Mouse (Mus musculus): ENCODE measurements around the gene Hsd17b11. TPM values are rescaled to one million over a fixed set of nuclear protein-coding genes. Genes with fewer than 3 reads are reported as not detected.

The Hsd17b11 gene
- polyA plus RNA-seq (2017; shearing (Covaris generic)): 1 to 10 TPM; 2.7 to 4.3 TPM

GRCm38 (mm10) chr5:104021597-104022378 lies at the start of gene Hsd17b11:
Hsd17b11 (minus strand) TSS chr5:104021919.

GRCm38 (mm10) chr5:104046256-104047199 lies 24.8 kb upstream of the Hsd17b11 start, which contains the start of gene Nudt9:
Nudt9 (plus strand) TSS chr5:104046306.

GRCm38 (mm10) chr5:103977297-103977696 lies 44.4 kb downstream of the Hsd17b11 start, which contains the start of gene Hsd17b13:
Hsd17b13 (minus strand) TSS chr5:103977410.

Other genes starting within 250 kb of the Hsd17b11 start
- gene Klhl8, start 110.7 kb downstream of the Hsd17b11 start, polyA plus RNA-seq (2017; shearing (Covaris generic)): 1 to 10 TPM; 2.4 to 2.8 TPM
- gene Hsd17b13, start 44.5 kb downstream of the Hsd17b11 start, polyA plus RNA-seq (2017; shearing (Covaris generic)): not detected
- gene Nudt9, start 24.4 kb upstream of the Hsd17b11 start, polyA plus RNA-seq (2017; shearing (Covaris generic)): 10 to 100 TPM; 41.0 to 56.3 TPM
- gene Gm17660, start 55.7 kb upstream of the Hsd17b11 start, polyA plus RNA-seq (2017; shearing (Covaris generic)): not detected
- gene Sparcl1, start 91.8 kb upstream of the Hsd17b11 start, polyA plus RNA-seq (2017; shearing (Covaris generic)): under 1 TPM in 1 of 2 experiments, not detected in 1; 0.10 TPM
- not detected for gene Dspp, start 148.8 kb upstream of the Hsd17b11 start, polyA plus RNA-seq (2017; shearing (Covaris generic))
- not detected for gene Dmp1, start 180.7 kb upstream of the Hsd17b11 start, polyA plus RNA-seq (2017; shearing (Covaris generic))

Data from activated CD4-positive, CD25-positive, alpha-beta regulatory T cell (primary cell).